Mouse (Mus musculus): ENCODE data around the gene Rsbn1l. TPM values are rescaled to one million over a fixed set of nuclear protein-coding genes. Genes with fewer than 3 reads are reported as not detected.

The Rsbn1l gene
- total and polyA plus RNA-seq, 2 experiments: 1.6 to 7.7 TPM

GRCm38 (mm10) chr5:20968963-20969362, 12.8 kb upstream of the Rsbn1l start:
- H3K9ac ChIP-seq (ENCODE audit: low read depth, low read length): no peak overlapping the region
- 48% methylated on average over 9 of the region's 9 CpGs for WGBS

DNA sequence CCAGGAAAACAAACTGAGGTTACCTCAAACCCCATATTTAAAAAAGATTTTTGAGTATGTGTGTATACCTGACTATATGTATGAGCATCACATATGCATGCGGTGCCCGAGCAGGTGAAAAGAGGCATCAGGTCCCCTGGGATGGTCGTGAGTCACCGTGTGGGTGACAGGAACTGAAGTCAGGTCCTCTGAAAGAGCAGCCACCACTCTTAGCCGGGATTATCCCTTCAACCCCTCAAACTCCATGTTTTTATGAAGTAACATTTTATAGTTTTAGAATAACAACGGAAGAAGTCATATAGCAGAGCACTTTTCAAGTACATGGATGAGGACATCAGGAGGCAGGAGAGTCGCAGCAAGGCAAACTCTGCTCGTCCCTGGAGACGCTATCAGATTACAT, 12.3 kb upstream of the Rsbn1l start:
- no peaks in the 10 kb centered on the region for H3K4me1 ChIP-seq (ENCODE audit: control insufficient read depth, insufficient read depth, low read length)
- WGBS: 68% methylated on average over 9 of the region's 9 CpGs
- no peak for TF ChIP-seq POLR2A (IDR thresholded peaks at IDR 0.05; ENCODE audit: extremely low read depth, insufficient read depth, low read length)

More at GRCm38 (mm10) chr5:20968963-20969362, 12.8 kb upstream of the Rsbn1l start:
- DNase-seq (ENCODE audit: extremely low read depth, low read depth, low spot score): peak; percentile 66
- H3K4me1 ChIP-seq (ENCODE audit: control insufficient read depth, insufficient read depth, low read length): no peaks in the 10 kb centered on the region
- H3K36me3 ChIP-seq (ENCODE audit: control insufficient read depth, insufficient read depth, low read length): no peaks in the 10 kb centered on the region
- no peak for TF ChIP-seq POLR2A (IDR thresholded peaks at IDR 0.05; ENCODE audit: extremely low read depth, insufficient read depth, low read length)
- TF ChIP-seq CTCF (IDR thresholded peaks at IDR 0.05; ENCODE audit: low read depth, low read length): peak; percentile 55
- H3K4me3 ChIP-seq (ENCODE audit: insufficient read depth, low read depth, low read length): no peak overlapping the region
- no peaks in the 10 kb centered on the region for H3K27me3 ChIP-seq (ENCODE audit: control insufficient read depth, insufficient read depth, low read length)
- no peak overlapping the region for H3K27ac ChIP-seq (replicated peaks; ENCODE audit: insufficient read depth, low read depth, low read length)
- no peaks in the 10 kb centered on the region for H3K79me2 ChIP-seq (ENCODE audit: control insufficient read depth, insufficient read depth, low read length)

GRCm38 (mm10) chr5:20967942-20968341, 11.7 kb upstream of the Rsbn1l start:
- DNase-seq (ENCODE audit: extremely low read depth, low read depth, low spot score): peak; percentile 41
- no peaks in the 10 kb centered on the region for H3K79me2 ChIP-seq (ENCODE audit: control insufficient read depth, insufficient read depth, low read length)
- H3K27me3 ChIP-seq (ENCODE audit: control insufficient read depth, insufficient read depth, low read length): no peaks in the 10 kb centered on the region
- no peak overlapping the region for H3K9ac ChIP-seq (ENCODE audit: low read depth, low read length)
- H3K4me3 ChIP-seq (ENCODE audit: insufficient read depth, low read depth, low read length): no peak overlapping the region
- no peak overlapping the region for H3K27ac ChIP-seq (replicated peaks; ENCODE audit: insufficient read depth, low read depth, low read length)
- no peak for TF ChIP-seq POLR2A (IDR thresholded peaks at IDR 0.05; ENCODE audit: extremely low read depth, insufficient read depth, low read length)
- TF ChIP-seq CTCF (IDR thresholded peaks at IDR 0.05; ENCODE audit: low read depth, low read length): no peak
- no peaks in the 10 kb centered on the region for H3K36me3 ChIP-seq (ENCODE audit: control insufficient read depth, insufficient read depth, low read length)
- no peaks in the 10 kb centered on the region for H3K4me1 ChIP-seq (ENCODE audit: control insufficient read depth, insufficient read depth, low read length)
- WGBS: 14% methylated on average over 4 of the region's 4 CpGs

More for the DNA sequence above, 12.3 kb upstream of the Rsbn1l start:
- Histone ChIP-seq H3K27ac (replicated peaks; ENCODE audit: insufficient read depth, low read depth, low read length) (no peak overlapping the region), H3K9ac (ENCODE audit: low read depth, low read length) (no peak overlapping the region), H3K36me3 (ENCODE audit: control insufficient read depth, insufficient read depth, low read length) (no peaks in the 10 kb centered on the region), H3K4me3 (ENCODE audit: insufficient read depth, low read depth, low read length) (no peak overlapping the region), H3K27me3 (ENCODE audit: control insufficient read depth, insufficient read depth, low read length) (no peaks in the 10 kb centered on the region), H3K79me2 (ENCODE audit: control insufficient read depth, insufficient read depth, low read length) (no peaks in the 10 kb centered on the region)
- DNase-seq (ENCODE audit: extremely low read depth, low read depth, low spot score): no peak

GRCm38 (mm10) chr5:20964446-20964845, 8.2 kb upstream of the Rsbn1l start:
- 83% methylated on average over 6 of the region's 6 CpGs for WGBS
- Histone ChIP-seq H3K9ac (ENCODE audit: low read depth, low read length) (no peak overlapping the region), H3K27ac (replicated peaks; ENCODE audit: insufficient read depth, low read depth, low read length) (no peak overlapping the region), H3K27me3 (ENCODE audit: control insufficient read depth, insufficient read depth, low read length) (no peaks in the 10 kb centered on the region), H3K79me2 (ENCODE audit: control insufficient read depth, insufficient read depth, low read length) (no peaks in the 10 kb centered on the region), H3K4me3 (ENCODE audit: insufficient read depth, low read depth, low read length) (no peak overlapping the region), H3K36me3 (ENCODE audit: control insufficient read depth, insufficient read depth, low read length) (no peaks in the 10 kb centered on the region), H3K4me1 (ENCODE audit: control insufficient read depth, insufficient read depth, low read length) (no peaks in the 10 kb centered on the region)
- TF ChIP-seq CTCF (IDR thresholded peaks at IDR 0.05; ENCODE audit: low read depth, low read length) (no peak), POLR2A (IDR thresholded peaks at IDR 0.05; ENCODE audit: extremely low read depth, insufficient read depth, low read length) (no peak)
- DNase-seq (ENCODE audit: extremely low read depth, low read depth, low spot score): no peak

DNA sequence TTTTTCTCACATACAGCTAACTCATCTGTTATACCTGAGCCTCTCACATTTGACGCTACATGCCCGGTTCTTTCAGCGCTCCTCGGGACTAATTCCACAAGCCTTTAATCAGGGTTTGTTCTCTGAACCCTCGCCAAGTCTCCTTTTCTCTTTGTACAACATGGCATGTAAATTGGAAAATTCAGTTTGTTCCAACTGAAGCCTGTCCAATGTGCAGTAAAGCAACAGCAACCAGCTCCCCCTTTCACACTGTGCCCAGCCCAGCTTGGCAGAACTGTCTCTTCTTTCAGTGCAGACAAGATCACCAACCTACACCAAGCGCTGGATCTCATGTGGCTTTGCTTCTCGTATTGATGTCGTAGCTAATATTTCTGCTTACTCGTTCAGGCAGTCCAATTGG, 7.1 kb upstream of the Rsbn1l start:
- Histone ChIP-seq H3K27me3 (ENCODE audit: control insufficient read depth, insufficient read depth, low read length) (no peaks in the 10 kb centered on the region), H3K36me3 (ENCODE audit: control insufficient read depth, insufficient read depth, low read length) (no peaks in the 10 kb centered on the region), H3K9ac (ENCODE audit: low read depth, low read length) (no peak overlapping the region), H3K4me1 (ENCODE audit: control insufficient read depth, insufficient read depth, low read length) (no peaks in the 10 kb centered on the region), H3K27ac (replicated peaks; ENCODE audit: insufficient read depth, low read depth, low read length) (no peak overlapping the region), H3K4me3 (ENCODE audit: insufficient read depth, low read depth, low read length) (no peak overlapping the region), H3K79me2 (ENCODE audit: control insufficient read depth, insufficient read depth, low read length) (no peaks in the 10 kb centered on the region)
- no peak for TF ChIP-seq POLR2A (IDR thresholded peaks at IDR 0.05; ENCODE audit: extremely low read depth, insufficient read depth, low read length)
- no peak for TF ChIP-seq CTCF (IDR thresholded peaks at IDR 0.05; ENCODE audit: low read depth, low read length)
- no peak for DNase-seq (ENCODE audit: extremely low read depth, low read depth, low spot score)
- 88% methylated on average over 9 of the region's 9 CpGs for WGBS

DNA sequence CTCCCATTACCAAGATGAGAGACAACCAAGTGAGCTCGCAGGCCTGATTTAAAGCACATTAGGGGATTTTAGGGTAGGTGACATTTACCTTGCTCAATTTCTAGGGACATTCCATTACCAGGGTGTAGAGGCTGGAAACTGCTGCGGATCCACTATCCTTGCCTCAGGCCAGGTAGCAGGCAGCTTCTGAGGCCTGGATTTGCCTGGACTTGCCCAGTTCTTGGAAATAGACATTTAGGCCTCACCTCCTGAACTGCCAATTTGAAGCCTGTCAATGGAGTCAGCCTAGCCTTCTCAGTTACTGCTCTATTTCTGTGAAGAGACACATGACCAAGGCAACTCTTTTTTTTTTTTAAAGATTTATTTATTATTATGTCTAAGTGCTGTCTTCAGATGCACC, 4.7 kb upstream of the Rsbn1l start:
- no peak for TF ChIP-seq CTCF (IDR thresholded peaks at IDR 0.05; ENCODE audit: low read depth, low read length)
- TF ChIP-seq POLR2A (IDR thresholded peaks at IDR 0.05; ENCODE audit: extremely low read depth, insufficient read depth, low read length): no peak
- Histone ChIP-seq H3K4me1 (ENCODE audit: control insufficient read depth, insufficient read depth, low read length) (no peaks in the 10 kb centered on the region), H3K4me3 (ENCODE audit: insufficient read depth, low read depth, low read length) (no peak overlapping the region), H3K27me3 (ENCODE audit: control insufficient read depth, insufficient read depth, low read length) (no peaks in the 10 kb centered on the region), H3K79me2 (ENCODE audit: control insufficient read depth, insufficient read depth, low read length) (no peaks in the 10 kb centered on the region), H3K9ac (ENCODE audit: low read depth, low read length) (no peak overlapping the region), H3K36me3 (ENCODE audit: control insufficient read depth, insufficient read depth, low read length) (no peaks in the 10 kb centered on the region), H3K27ac (replicated peaks; ENCODE audit: insufficient read depth, low read depth, low read length) (no peak overlapping the region)
- no peak for DNase-seq (ENCODE audit: extremely low read depth, low read depth, low spot score)
- WGBS: 100% methylated on average over 2 of the region's 2 CpGs

Data from liver, adult 2 months (tissue).